Mouse (Mus musculus): Measurements from ENCODE around the gene Rbfox3. TPM values are rescaled to one million over a fixed set of nuclear protein-coding genes. Genes with fewer than 3 reads are reported as not detected.

The Rbfox3 gene
- polyA plus RNA-seq, 1 experiment from 2014 or later = 0.69 TPM

- H3K9me3 ChIP-seq (replicated peaks; ENCODE audit: control insufficient read depth, low read length) = no peaks in the 10 kb centered on the region
- H3K27ac ChIP-seq (ENCODE audit: low read depth, low read length) = no peak overlapping the region
- WGBS (ENCODE audit: insufficient replicate concordance) = 50% methylated on average over 11 of the region's 11 CpGs
- H3K27me3 ChIP-seq (ENCODE audit: control insufficient read depth, insufficient read depth, low read length) = peaks cover 6% of the 10 kb centered on the region
- no peaks in the 10 kb centered on the region for H3K4me1 ChIP-seq (ENCODE audit: control insufficient read depth, insufficient read depth, low read length)
- no peak overlapping the region for H3K9ac ChIP-seq (ENCODE audit: low read depth, low read length)
- ATAC-seq (replicated peaks; ENCODE audit: insufficient number of reproducible peaks, low FRiP score, low TSS enrichment) = no peak
- no peak overlapping the region for H3K4me3 ChIP-seq (ENCODE audit: low read depth, low read length)
- H3K36me3 ChIP-seq (ENCODE audit: control insufficient read depth, insufficient read depth, low read length) = peaks cover 3% of the 10 kb centered on the region; the same call in 1 of the 2 replicates
- no peak overlapping the region for H3K4me2 ChIP-seq
Observed at GRCm38 (mm10) chr11:118485338-118485737, 426.1 kb downstream of the Rbfox3 start.

- ATAC-seq (replicated peaks; ENCODE audit: insufficient number of reproducible peaks, low FRiP score, low TSS enrichment) = no peak
- Histone ChIP-seq H3K36me3 (ENCODE audit: control insufficient read depth, insufficient read depth, low read length) (peaks cover 3% of the 10 kb centered on the region; the same call in 1 of the 2 replicates), H3K27me3 (ENCODE audit: control insufficient read depth, insufficient read depth, low read length) (peaks cover 2% of the 10 kb centered on the region; the same call in 1 of the 2 replicates), H3K27ac (ENCODE audit: low read depth, low read length) (no peak overlapping the region), H3K4me2 (no peak overlapping the region), H3K9ac (ENCODE audit: low read depth, low read length) (no peak overlapping the region), H3K4me3 (ENCODE audit: low read depth, low read length) (no peak overlapping the region), H3K9me3 (replicated peaks; ENCODE audit: control insufficient read depth, low read length) (no peaks in the 10 kb centered on the region), H3K4me1 (ENCODE audit: control insufficient read depth, insufficient read depth, low read length) (no peaks in the 10 kb centered on the region)
- WGBS (ENCODE audit: insufficient replicate concordance) = 70% methylated on average over 8 of the region's 8 CpGs
Observed at GRCm38 (mm10) chr11:118484169-118484568, 427.2 kb downstream of the Rbfox3 start.

GRCm38 (mm10) chr11:118481751-118482150 is 429.6 kb downstream of the Rbfox3 start:
- Histone ChIP-seq H3K4me2 (no peak overlapping the region), H3K4me1 (ENCODE audit: control insufficient read depth, insufficient read depth, low read length) (0 out of 2 replicates have a peak, but pooled peaks cover 5% of the 10 kb centered on the region), H3K9ac (ENCODE audit: low read depth, low read length) (no peak overlapping the region), H3K27me3 (ENCODE audit: control insufficient read depth, insufficient read depth, low read length) (peaks cover 2% of the 10 kb centered on the region; the same call in 1 of the 2 replicates), H3K9me3 (replicated peaks; ENCODE audit: control insufficient read depth, low read length) (no peaks in the 10 kb centered on the region), H3K27ac (ENCODE audit: low read depth, low read length) (no peak overlapping the region), H3K4me3 (ENCODE audit: low read depth, low read length) (no peak overlapping the region), H3K36me3 (ENCODE audit: control insufficient read depth, insufficient read depth, low read length) (peaks cover 3% of the 10 kb centered on the region; the same call in 1 of the 2 replicates)
- 79% methylated on average over 14 of the region's 14 CpGs for WGBS (ENCODE audit: insufficient replicate concordance)
- no peak for ATAC-seq (replicated peaks; ENCODE audit: insufficient number of reproducible peaks, low FRiP score, low TSS enrichment)

- Histone ChIP-seq H3K4me2 (no peak overlapping the region), H3K4me3 (ENCODE audit: low read depth, low read length) (no peak overlapping the region), H3K9me3 (replicated peaks; ENCODE audit: control insufficient read depth, low read length) (no peaks in the 10 kb centered on the region), H3K4me1 (ENCODE audit: control insufficient read depth, insufficient read depth, low read length) (0 out of 2 replicates have a peak, but pooled peaks cover 5% of the 10 kb centered on the region), H3K36me3 (ENCODE audit: control insufficient read depth, insufficient read depth, low read length) (peaks cover 3% of the 10 kb centered on the region; the same call in 1 of the 2 replicates), H3K27ac (ENCODE audit: low read depth, low read length) (no peak overlapping the region), H3K9ac (ENCODE audit: low read depth, low read length) (no peak overlapping the region), H3K27me3 (ENCODE audit: control insufficient read depth, insufficient read depth, low read length) (peaks cover 2% of the 10 kb centered on the region; the same call in 1 of the 2 replicates)
- ATAC-seq (replicated peaks; ENCODE audit: insufficient number of reproducible peaks, low FRiP score, low TSS enrichment) = no peak
- WGBS (ENCODE audit: insufficient replicate concordance) = 90% methylated on average over 11 of the region's 11 CpGs
Observed at GRCm38 (mm10) chr11:118481231-118481630, 430.2 kb downstream of the Rbfox3 start.

- Histone ChIP-seq H3K4me1 (ENCODE audit: control insufficient read depth, insufficient read depth, low read length) (0 out of 2 replicates have a peak, but pooled peaks cover 5% of the 10 kb centered on the region), H3K4me2 (no peak overlapping the region), H3K4me3 (ENCODE audit: low read depth, low read length) (no peak overlapping the region), H3K9me3 (replicated peaks; ENCODE audit: control insufficient read depth, low read length) (no peaks in the 10 kb centered on the region), H3K27me3 (ENCODE audit: control insufficient read depth, insufficient read depth, low read length) (peaks cover 2% of the 10 kb centered on the region; the same call in 1 of the 2 replicates), H3K36me3 (ENCODE audit: control insufficient read depth, insufficient read depth, low read length) (peaks cover 3% of the 10 kb centered on the region; the same call in 1 of the 2 replicates), H3K9ac (ENCODE audit: low read depth, low read length) (no peak overlapping the region), H3K27ac (ENCODE audit: low read depth, low read length) (no peak overlapping the region)
- WGBS (ENCODE audit: insufficient replicate concordance) = 71% methylated on average over 12 of the region's 12 CpGs
- ATAC-seq (replicated peaks; ENCODE audit: insufficient number of reproducible peaks, low FRiP score, low TSS enrichment) = no peak
Observed at GRCm38 (mm10) chr11:118479776-118480175, 431.6 kb downstream of the Rbfox3 start.

- Histone ChIP-seq H3K4me1 (ENCODE audit: control insufficient read depth, insufficient read depth, low read length) (0 out of 2 replicates have a peak, but pooled peaks cover 5% of the 10 kb centered on the region), H3K4me3 (ENCODE audit: low read depth, low read length) (peak within 1 kb of the TSS; percentile 77), H3K27ac (ENCODE audit: low read depth, low read length) (peak within 1 kb of the TSS; percentile 62; the same call in 1 of the 2 replicates), H3K36me3 (ENCODE audit: control insufficient read depth, insufficient read depth, low read length) (no peaks in the 10 kb centered on the region), H3K9ac (ENCODE audit: low read depth, low read length) (peak within 1 kb of the TSS; percentile 81), H3K4me2 (peak within 1 kb of the TSS; percentile 96), H3K27me3 (ENCODE audit: control insufficient read depth, insufficient read depth, low read length) (no peaks in the 10 kb centered on the region), H3K9me3 (replicated peaks; ENCODE audit: control insufficient read depth, low read length) (no peaks in the 10 kb centered on the region)
- peak; percentile 98 for ATAC-seq (replicated peaks; ENCODE audit: insufficient number of reproducible peaks, low FRiP score, low TSS enrichment)
- WGBS (ENCODE audit: insufficient replicate concordance) = under 1% methylated on average over 57 of the region's 57 CpGs
Observed at GRCm38 (mm10) chr11:118476396-118477373, 434.7 kb downstream of the Rbfox3 start, which contains the start of gene Engase. Engase (plus strand) TSS chr11:118476829.

GRCm38 (mm10) chr11:118475496-118476083 is 435.8 kb downstream of the Rbfox3 start:
- 0 out of 2 replicates have a peak, but pooled peaks cover 5% of the 10 kb centered on the region for H3K4me1 ChIP-seq (ENCODE audit: control insufficient read depth, insufficient read depth, low read length)
- no peak overlapping the region for H3K4me3 ChIP-seq (ENCODE audit: low read depth, low read length)
- no peak overlapping the region for H3K27ac ChIP-seq (ENCODE audit: low read depth, low read length)
- H3K27me3 ChIP-seq (ENCODE audit: control insufficient read depth, insufficient read depth, low read length) = no peaks in the 10 kb centered on the region
- 82% methylated on average over 7 of the region's 7 CpGs for WGBS (ENCODE audit: insufficient replicate concordance)
- no peak for ATAC-seq (replicated peaks; ENCODE audit: insufficient number of reproducible peaks, low FRiP score, low TSS enrichment)
- H3K9me3 ChIP-seq (replicated peaks; ENCODE audit: control insufficient read depth, low read length) = no peaks in the 10 kb centered on the region
- H3K4me2 ChIP-seq = no peak overlapping the region
- no peaks in the 10 kb centered on the region for H3K36me3 ChIP-seq (ENCODE audit: control insufficient read depth, insufficient read depth, low read length)
- H3K9ac ChIP-seq (ENCODE audit: low read depth, low read length) = no peak overlapping the region

- Histone ChIP-seq H3K9ac (ENCODE audit: low read depth, low read length) (no peak overlapping the region), H3K27me3 (ENCODE audit: control insufficient read depth, insufficient read depth, low read length) (no peaks in the 10 kb centered on the region), H3K4me3 (ENCODE audit: low read depth, low read length) (no peak overlapping the region), H3K9me3 (replicated peaks; ENCODE audit: control insufficient read depth, low read length) (no peaks in the 10 kb centered on the region), H3K4me1 (ENCODE audit: control insufficient read depth, insufficient read depth, low read length) (peaks cover 8% of the 10 kb centered on the region; the same call in 1 of the 2 replicates), H3K4me2 (no peak overlapping the region), H3K27ac (ENCODE audit: low read depth, low read length) (no peak overlapping the region), H3K36me3 (ENCODE audit: control insufficient read depth, insufficient read depth, low read length) (no peaks in the 10 kb centered on the region)
- WGBS (ENCODE audit: insufficient replicate concordance) = 70% methylated on average over 6 of the region's 6 CpGs
- ATAC-seq (replicated peaks; ENCODE audit: insufficient number of reproducible peaks, low FRiP score, low TSS enrichment) = no peak
Observed at GRCm38 (mm10) chr11:118473842-118474500, 437.4 kb downstream of the Rbfox3 start.
